Mouse (Mus musculus) heart, embryonic 16.5 days (tissue): ENCODE measurements around the gene Sstr3. TPM values are rescaled to one million over a fixed set of nuclear protein-coding genes. Genes with fewer than 3 reads are reported as not detected.

ENCODE experiments used
- ATAC-seq: fragments of 200-750 bp; cut with Nextera tagmentation; replicated peaks from 2 replicates; pipeline ENCODE4 v1.8.0; 2017; ENCODE audit warnings: moderate number of reproducible peaks; ENCODE audit not compliant: insufficient read depth, low FRiP score; ENCODE audit errors: extremely low read depth
- H3K27ac ChIP-seq: fragments of 300-500 bp; sonication (generic); 2 replicates; pipeline ENCODE4 v1.5.1; 2014; ENCODE audit warnings: mild to moderate bottlenecking, low read length, control low read depth, moderate library complexity
- H3K27me3 ChIP-seq: fragments of 300-500 bp; sonication (generic); 2 replicates; pipeline ENCODE4 v1.6.1; 2014; ENCODE audit warnings: low read length, mixed read lengths; ENCODE audit not compliant: control insufficient read depth, insufficient read depth
- H3K36me3 ChIP-seq: fragments of 300-500 bp; sonication (generic); 2 replicates; pipeline ENCODE4 v1.6.1; 2014; ENCODE audit not compliant: control insufficient read depth, insufficient read depth
- H3K4me1 ChIP-seq: fragments of 300-500 bp; sonication (generic); 2 replicates; pipeline ENCODE4 v1.6.1; 2014; ENCODE audit warnings: low read length, mixed read lengths; ENCODE audit not compliant: control insufficient read depth, insufficient read depth
- H3K4me2 ChIP-seq: fragments of 300-500 bp; sonication (generic); 2 replicates; pipeline ENCODE4 v1.6.1; 2014; ENCODE audit warnings: low read depth, mild to moderate bottlenecking, control low read depth, low read length
- H3K4me3 ChIP-seq: fragments of 300-500 bp; sonication (generic); 2 replicates; pipeline ENCODE4 v1.5.1; 2014; ENCODE audit warnings: mild to moderate bottlenecking, control low read depth, low read length
- H3K9ac ChIP-seq: fragments of 300-500 bp; sonication (generic); 2 replicates; pipeline ENCODE4 v1.6.1; 2014; ENCODE audit warnings: low read length, control low read depth
- H3K9me3 ChIP-seq: fragments of 300-500 bp; sonication (generic); replicated peaks from 2 replicates; pipeline ENCODE4 v1.6.1; 2016; ENCODE audit warnings: low read length; ENCODE audit not compliant: control insufficient read depth
- WGBS: fragments of 180-500 bp; shearing (Covaris S2); extraction: QIAGEN DNeasy Blood & Tissue Kit; methylation state at CpG from one replicate; pipeline ENCODE4 v1.1.7; 2014; 5-methylcytosine and 5-hydroxymethylcytosine counted together
- polyA plus RNA-seq: library from polyadenylated mRNA; unstranded; fragments of >200 nt; fragmentation: Nextera tagmentation; extraction: Ambion mirVana; gene quantifications from 2 replicates; pipeline ENCODE4 v1.2.1, GENCODE M21; 2015

The Sstr3 gene
- polyA plus RNA-seq, 1 experiment from 2014 or later, result not detected

DNA sequence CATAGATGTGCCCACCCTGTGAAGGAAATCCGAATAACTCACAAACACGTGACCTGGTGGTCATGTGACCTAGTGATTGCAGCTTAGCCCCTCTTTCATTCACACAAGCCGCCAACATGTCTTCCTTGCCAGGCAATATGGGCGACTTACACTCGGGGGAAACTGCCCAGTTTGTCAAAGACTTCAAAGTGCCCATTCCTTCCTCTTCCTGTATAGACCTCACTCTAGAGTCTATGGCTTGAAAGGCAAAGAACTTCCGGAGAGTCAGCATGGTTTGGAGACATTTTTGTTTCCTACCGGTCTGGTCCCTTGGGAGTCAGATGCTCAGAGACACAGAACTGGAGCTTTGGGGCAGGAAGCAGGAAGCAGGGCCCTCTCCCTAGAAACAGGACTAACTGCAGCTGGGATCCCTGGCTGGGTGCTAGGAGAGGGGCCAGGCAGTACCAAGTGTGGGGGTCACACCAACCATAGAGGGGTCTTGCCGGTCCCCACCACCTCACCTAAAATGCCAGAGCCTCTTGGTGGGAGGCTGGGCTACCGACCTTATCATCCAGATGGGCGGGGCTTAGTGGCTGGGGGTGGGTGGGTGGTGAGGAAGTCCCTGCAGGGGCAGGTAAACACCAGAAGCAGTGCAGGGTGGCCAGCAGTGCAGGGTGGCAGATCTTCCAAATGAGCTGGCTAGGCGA lies 15.6 kb downstream of the Sstr3 start:
- Histone ChIP-seq H3K4me2 (peak overlapping the region; percentile 70), H3K9me3 (no peaks in the 10 kb centered on the region), H3K4me3 (peak overlapping the region; percentile 56), H3K27me3 (no peaks in the 10 kb centered on the region), H3K9ac (peak overlapping the region; percentile 75), H3K27ac (peak overlapping the region; percentile 97), H3K4me1 (peaks cover 33% of the 10 kb centered on the region), H3K36me3 (no peaks in the 10 kb centered on the region)
- ATAC-seq, result no peak
- 33% methylated on average over 11 of the region's 11 CpGs for WGBS

DNA sequence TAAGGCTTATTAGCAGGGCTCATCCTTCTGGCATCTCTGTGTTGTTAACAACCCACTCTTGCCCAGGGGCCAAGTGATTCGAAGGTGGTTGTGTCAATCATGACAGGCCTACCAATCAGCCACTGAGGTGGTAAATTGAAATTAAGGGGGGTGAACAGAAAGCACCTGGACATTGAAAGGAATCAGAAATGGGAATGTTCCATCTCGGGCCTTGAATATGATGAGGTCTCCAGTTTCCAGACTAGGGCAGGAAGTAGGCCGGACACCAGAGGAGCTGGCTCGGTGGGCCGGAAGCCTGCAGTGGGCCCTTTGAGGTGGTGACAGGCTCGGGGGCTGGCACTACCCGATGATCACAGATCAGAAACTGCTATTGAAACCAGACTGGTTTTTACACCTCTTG lies 16.5 kb downstream of the Sstr3 start:
- peak overlapping the region; percentile 70 for H3K4me2 ChIP-seq
- peaks cover 33% of the 10 kb centered on the region for H3K4me1 ChIP-seq
- no peaks in the 10 kb centered on the region for H3K9me3 ChIP-seq
- no peaks in the 10 kb centered on the region for H3K27me3 ChIP-seq
- no peaks in the 10 kb centered on the region for H3K36me3 ChIP-seq
- ATAC-seq, result no peak
- no peak overlapping the region for H3K4me3 ChIP-seq
- peak overlapping the region; percentile 11; the same call in 1 of the 2 replicates for H3K9ac ChIP-seq
- H3K27ac ChIP-seq, result peak overlapping the region; percentile 97
- 41% methylated on average over 7 of the region's 7 CpGs for WGBS

- Histone ChIP-seq H3K27me3 (no peaks in the 10 kb centered on the region), H3K27ac (no peak overlapping the region), H3K4me2 (no peak overlapping the region), H3K36me3 (no peaks in the 10 kb centered on the region), H3K9me3 (no peaks in the 10 kb centered on the region), H3K4me3 (no peak overlapping the region), H3K4me1 (peaks cover 14% of the 10 kb centered on the region), H3K9ac (no peak overlapping the region)
- WGBS, result 85% methylated on average over 5 of the region's 5 CpGs
- no peak for ATAC-seq
Observed at GRCm38 (mm10) chr15:78524163-78524562, 20.3 kb downstream of the Sstr3 start.

GRCm38 (mm10) chr15:78521892-78522291 lies 22.6 kb downstream of the Sstr3 start:
- Histone ChIP-seq H3K27me3 (no peaks in the 10 kb centered on the region), H3K4me1 (peaks cover 13% of the 10 kb centered on the region), H3K4me2 (no peak overlapping the region), H3K36me3 (no peaks in the 10 kb centered on the region), H3K4me3 (no peak overlapping the region), H3K9ac (no peak overlapping the region), H3K9me3 (no peaks in the 10 kb centered on the region), H3K27ac (no peak overlapping the region)
- ATAC-seq, result no peak
- 65% methylated on average over 6 of the region's 6 CpGs for WGBS

- 67% methylated on average over 8 of the region's 8 CpGs for WGBS
- H3K36me3 ChIP-seq, result no peaks in the 10 kb centered on the region
- no peak overlapping the region for H3K27ac ChIP-seq
- H3K4me2 ChIP-seq, result no peak overlapping the region
- H3K9ac ChIP-seq, result no peak overlapping the region
- H3K27me3 ChIP-seq, result no peaks in the 10 kb centered on the region
- no peak for ATAC-seq
- no peaks in the 10 kb centered on the region for H3K9me3 ChIP-seq
- no peak overlapping the region for H3K4me3 ChIP-seq
- H3K4me1 ChIP-seq, result peaks cover 15% of the 10 kb centered on the region
Observed at GRCm38 (mm10) chr15:78521331-78521730, 23.2 kb downstream of the Sstr3 start.

GRCm38 (mm10) chr15:78520112-78520715 lies 24.3 kb downstream of the Sstr3 start:
- Histone ChIP-seq H3K27me3 (no peaks in the 10 kb centered on the region), H3K4me2 (no peak overlapping the region), H3K4me1 (peaks cover 15% of the 10 kb centered on the region), H3K27ac (peak overlapping the region; percentile 5), H3K9ac (no peak overlapping the region), H3K4me3 (no peak overlapping the region), H3K36me3 (no peaks in the 10 kb centered on the region), H3K9me3 (no peaks in the 10 kb centered on the region)
- ATAC-seq, result peak; percentile 67; the same call in 1 of the 2 replicates
- WGBS, result 61% methylated on average over 13 of the region's 13 CpGs

- Histone ChIP-seq H3K27me3 (no peaks in the 10 kb centered on the region), H3K9me3 (no peaks in the 10 kb centered on the region), H3K4me3 (no peak overlapping the region), H3K4me1 (peaks cover 15% of the 10 kb centered on the region), H3K4me2 (no peak overlapping the region), H3K27ac (no peak overlapping the region), H3K36me3 (no peaks in the 10 kb centered on the region), H3K9ac (no peak overlapping the region; the same call in 1 of the 2 replicates)
- ATAC-seq, result no peak
- 42% methylated on average over 7 of the region's 7 CpGs for WGBS
Observed at GRCm38 (mm10) chr15:78518221-78518620, 26.3 kb downstream of the Sstr3 start.

DNA sequence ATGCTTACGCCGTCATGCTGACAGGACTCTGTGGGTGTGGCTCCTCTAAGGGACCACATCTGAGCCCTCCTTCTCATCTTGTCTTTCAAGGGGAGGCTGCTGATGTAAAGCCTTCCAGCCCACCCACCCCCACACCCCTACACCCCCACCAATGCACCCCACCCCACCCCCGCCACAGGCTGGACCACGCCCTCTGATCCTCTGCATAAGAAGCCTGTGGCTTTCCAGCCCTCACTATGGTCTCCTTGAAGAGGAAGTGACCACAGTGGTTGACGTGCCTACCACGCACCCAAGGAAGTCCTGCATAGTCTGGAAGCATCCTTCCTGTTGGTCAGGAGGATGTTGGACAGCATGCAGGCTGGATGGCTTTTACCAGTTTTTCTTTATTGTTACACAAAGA lies 28.7 kb downstream of the Sstr3 start:
- Histone ChIP-seq H3K4me2 (no peak overlapping the region), H3K4me3 (no peak overlapping the region), H3K27ac (no peak overlapping the region), H3K36me3 (no peaks in the 10 kb centered on the region), H3K9ac (no peak overlapping the region), H3K27me3 (no peaks in the 10 kb centered on the region), H3K4me1 (peaks cover 15% of the 10 kb centered on the region), H3K9me3 (no peaks in the 10 kb centered on the region)
- ATAC-seq, result no peak
- 76% methylated on average over 6 of the region's 6 CpGs for WGBS

- H3K9ac ChIP-seq, result no peak overlapping the region
- no peaks in the 10 kb centered on the region for H3K9me3 ChIP-seq
- WGBS, result 27% methylated on average over 7 of the region's 7 CpGs
- no peak overlapping the region for H3K4me2 ChIP-seq
- ATAC-seq, result 0 out of 2 replicates have a peak, but pooled peaks have one; percentile 21
- no peaks in the 10 kb centered on the region for H3K36me3 ChIP-seq
- H3K4me3 ChIP-seq, result no peak overlapping the region
- no peaks in the 10 kb centered on the region for H3K27me3 ChIP-seq
- H3K4me1 ChIP-seq, result peaks cover 22% of the 10 kb centered on the region
- no peak overlapping the region for H3K27ac ChIP-seq
Observed at GRCm38 (mm10) chr15:78514393-78515146, 29.9 kb downstream of the Sstr3 start.
